Mouse (Mus musculus): ENCODE results near the gene Gm28308. TPM values are rescaled to one million over a fixed set of nuclear protein-coding genes. Genes with fewer than 3 reads are reported as not detected.

Gm28308 gene
- polyA plus RNA-seq (2014; fragmentation: Nextera tagmentation; extraction: Ambion mirVana), result not detected in 2 replicates

GRCm38 (mm10) chr6:52213119-52213986 is at the start of gene Gm28308, which contains the start of gene Hoxa3:
Gm28308 (minus strand) TSS chr6:52213339.
Hoxa3 (minus strand) TSS chr6:52213336.
- WGBS, result 5% methylated on average over 38 of the region's 38 CpGs
- Histone ChIP-seq H3K9ac (ENCODE audit: low read length) (peak within 1 kb of the TSS; percentile 69), H3K36me3 (ENCODE audit: control insufficient read depth, insufficient read depth, low read length) (no peaks in the 10 kb centered on the region), H3K4me1 (replicated peaks; ENCODE audit: control insufficient read depth, insufficient read depth, low read length) (peaks cover 30% of the 10 kb centered on the region), H3K9me3 (ENCODE audit: control insufficient read depth, low read length) (no peaks in the 10 kb centered on the region), H3K4me3 (ENCODE audit: low read depth, low read length) (peak within 1 kb of the TSS; percentile 64), H3K4me2 (ENCODE audit: low read length) (peak within 1 kb of the TSS; percentile 78), H3K27ac (ENCODE audit: low read depth) (peak within 1 kb of the TSS; percentile 87), H3K27me3 (replicated peaks; ENCODE audit: control insufficient read depth, insufficient read depth, low read length) (peaks cover 86% of the 10 kb centered on the region)
- DNase-seq (ENCODE audit: low spot score), result peak; percentile 78
- ATAC-seq (replicated peaks; ENCODE audit: low FRiP score, low TSS enrichment, low read depth), result peak; percentile 36; the same call in 1 of the 2 replicates

GRCm38 (mm10) chr6:52262463-52263320 is 49.6 kb upstream of the Gm28308 start:
- WGBS, result 3% methylated on average over 24 of the region's 24 CpGs
- no peaks in the 10 kb centered on the region for H3K36me3 ChIP-seq (ENCODE audit: control insufficient read depth, insufficient read depth, low read length)
- H3K9me3 ChIP-seq (ENCODE audit: control insufficient read depth, low read length), result no peaks in the 10 kb centered on the region
- peaks cover 11% of the 10 kb centered on the region; the same call in 1 of the 2 replicates for H3K4me1 ChIP-seq (replicated peaks; ENCODE audit: control insufficient read depth, insufficient read depth, low read length)
- H3K9ac ChIP-seq (ENCODE audit: low read length), result no peak overlapping the region
- ATAC-seq (replicated peaks; ENCODE audit: low FRiP score, low TSS enrichment, low read depth) (no peak), DNase-seq (ENCODE audit: low spot score) (peak; percentile 82)
- no peak overlapping the region for H3K4me3 ChIP-seq (ENCODE audit: low read depth, low read length)
- peaks cover 98% of the 10 kb centered on the region for H3K27me3 ChIP-seq (replicated peaks; ENCODE audit: control insufficient read depth, insufficient read depth, low read length)
- H3K4me2 ChIP-seq (ENCODE audit: low read length), result no peak overlapping the region
- no peak overlapping the region for H3K27ac ChIP-seq (ENCODE audit: low read depth)

DNA sequence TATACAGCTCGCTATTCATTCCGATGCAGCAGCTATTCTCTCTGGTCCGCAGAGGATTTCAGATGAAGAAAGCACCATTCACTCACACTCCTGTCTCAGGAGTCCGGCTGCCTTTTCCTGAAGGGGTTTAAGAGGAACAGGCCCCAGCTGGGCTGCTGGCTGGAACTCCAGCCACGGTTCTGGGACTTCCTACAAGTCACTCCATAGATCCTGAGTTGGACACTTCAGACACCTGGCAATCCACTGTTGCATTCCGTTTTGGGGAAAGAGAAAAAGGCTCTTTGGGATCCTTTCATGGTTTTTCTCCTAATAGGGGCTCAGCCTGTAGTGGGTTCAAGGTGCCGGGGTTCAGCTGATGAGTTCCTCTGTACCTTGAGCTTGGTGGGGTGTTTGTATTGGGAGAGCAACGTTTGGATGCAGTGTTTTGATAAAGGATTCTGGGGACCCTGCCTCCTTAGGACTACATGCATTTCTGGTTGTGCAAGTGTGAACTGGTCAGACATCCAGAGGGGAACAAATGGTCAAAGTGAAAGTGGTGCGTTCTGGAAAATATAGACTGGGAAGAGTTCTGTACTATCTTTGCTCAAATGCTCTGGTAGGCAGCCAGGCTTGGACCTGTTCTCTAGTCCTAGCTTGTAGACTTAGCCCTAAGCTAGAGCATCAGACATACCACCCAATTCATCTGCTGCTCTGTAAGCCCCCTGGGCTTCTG is 48.8 kb upstream of the Gm28308 start:
- 3% methylated on average over 9 of the region's 9 CpGs for WGBS
- H3K9ac ChIP-seq (ENCODE audit: low read length), result no peak overlapping the region
- H3K4me1 ChIP-seq (replicated peaks; ENCODE audit: control insufficient read depth, insufficient read depth, low read length), result peaks cover 11% of the 10 kb centered on the region; the same call in 1 of the 2 replicates
- no peaks in the 10 kb centered on the region for H3K9me3 ChIP-seq (ENCODE audit: control insufficient read depth, low read length)
- no peak overlapping the region for H3K27ac ChIP-seq (ENCODE audit: low read depth)
- H3K36me3 ChIP-seq (ENCODE audit: control insufficient read depth, insufficient read depth, low read length), result no peaks in the 10 kb centered on the region
- DNase-seq (ENCODE audit: low spot score) (peak; percentile 80), ATAC-seq (replicated peaks; ENCODE audit: low FRiP score, low TSS enrichment, low read depth) (no peak)
- no peak overlapping the region for H3K4me2 ChIP-seq (ENCODE audit: low read length)
- no peak overlapping the region for H3K4me3 ChIP-seq (ENCODE audit: low read depth, low read length)
- peaks cover 98% of the 10 kb centered on the region for H3K27me3 ChIP-seq (replicated peaks; ENCODE audit: control insufficient read depth, insufficient read depth, low read length)

DNA sequence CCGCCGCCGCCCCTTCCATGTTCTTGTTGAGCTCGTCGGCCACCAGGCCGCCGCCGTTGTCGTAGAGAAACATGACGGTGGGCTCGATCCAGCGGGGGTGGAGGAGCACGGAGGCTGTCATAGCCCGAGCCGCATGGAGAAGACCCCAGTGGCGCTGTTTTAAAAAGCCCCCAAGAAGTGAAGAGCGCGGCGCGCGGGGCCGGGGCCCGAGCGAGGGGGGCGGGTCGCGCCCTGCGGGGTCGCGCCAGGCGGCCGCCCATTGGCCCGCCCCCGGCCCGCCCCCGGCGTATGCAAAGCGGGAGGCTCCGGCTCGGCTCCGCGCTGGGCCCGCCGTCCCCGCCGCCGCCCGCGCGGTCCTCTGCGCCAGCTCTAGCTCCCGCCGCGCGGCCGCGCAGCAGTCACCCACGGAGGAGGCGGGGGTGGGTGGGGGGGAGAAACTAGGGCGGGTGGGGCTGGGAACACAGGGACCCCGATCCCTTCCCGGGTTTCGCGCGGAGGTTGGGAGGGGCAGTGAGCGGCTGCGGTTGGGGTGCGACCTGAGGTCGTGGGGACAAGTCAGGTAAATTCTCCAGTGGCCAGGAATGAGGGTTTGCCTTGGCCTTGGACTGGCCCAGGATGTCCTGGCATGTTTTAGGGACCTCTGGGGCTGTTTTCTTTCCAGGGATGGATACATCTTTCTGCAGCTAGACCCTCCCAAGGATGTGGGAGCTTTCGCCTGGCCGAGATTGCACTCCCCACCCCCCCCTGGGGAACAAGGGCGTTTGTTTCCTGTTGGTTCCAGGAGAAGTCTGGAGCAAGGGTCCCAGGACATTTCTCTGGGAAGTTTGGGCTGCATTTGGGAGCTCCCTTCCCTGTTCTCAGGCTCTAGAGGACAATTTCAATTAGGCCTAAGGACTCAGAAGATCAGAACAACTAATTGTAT is 47.8 kb upstream of the Gm28308 start, which contains the start of gene Hoxa13:
Hoxa13 (minus strand) TSS at position 227 of the 922 bp plus-strand sequence.
- 0% methylated on average over 49 of the region's 72 CpGs for WGBS
- peak; percentile 78 for DNase-seq (ENCODE audit: low spot score)
- peak within 1 kb of the TSS; percentile 38 for H3K4me3 ChIP-seq (ENCODE audit: low read depth, low read length)
- H3K36me3 ChIP-seq (ENCODE audit: control insufficient read depth, insufficient read depth, low read length), result no peaks in the 10 kb centered on the region
- no peak within 1 kb of the TSS for H3K27ac ChIP-seq (ENCODE audit: low read depth)
- H3K27me3 ChIP-seq (replicated peaks; ENCODE audit: control insufficient read depth, insufficient read depth, low read length), result peaks cover 98% of the 10 kb centered on the region
- peak within 1 kb of the TSS; percentile 30 for H3K9ac ChIP-seq (ENCODE audit: low read length)
- peak within 1 kb of the TSS; percentile 63 for H3K4me2 ChIP-seq (ENCODE audit: low read length)
- ATAC-seq (replicated peaks; ENCODE audit: low FRiP score, low TSS enrichment, low read depth), result peak; percentile 75
- no peaks in the 10 kb centered on the region for H3K9me3 ChIP-seq (ENCODE audit: control insufficient read depth, low read length)
- H3K4me1 ChIP-seq (replicated peaks; ENCODE audit: control insufficient read depth, insufficient read depth, low read length), result peaks cover 11% of the 10 kb centered on the region; the same call in 1 of the 2 replicates

DNA sequence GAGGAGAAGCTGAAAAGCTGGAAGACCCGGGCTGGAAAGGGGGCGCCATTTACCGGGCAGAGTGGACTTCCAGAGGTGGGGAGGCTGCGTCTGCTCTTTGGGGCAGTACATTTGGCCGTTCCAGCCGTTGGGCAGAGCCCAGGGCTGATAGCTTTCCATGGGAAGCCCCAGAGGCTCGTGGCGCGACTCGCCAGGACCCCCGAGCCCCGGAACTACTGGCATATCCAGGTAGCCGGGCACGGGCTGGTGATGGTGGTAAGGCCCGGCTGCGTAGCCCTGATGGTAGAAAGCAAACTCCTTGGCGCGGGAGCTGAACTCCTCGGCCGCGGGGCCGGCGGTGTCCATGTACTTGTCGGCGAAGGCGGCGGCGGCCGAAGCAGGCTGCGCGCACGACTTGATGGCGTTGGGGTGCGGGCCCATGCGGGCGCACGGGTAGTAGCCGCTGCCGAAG is 46.7 kb upstream of the Gm28308 start:
- peak; percentile 77 for DNase-seq (ENCODE audit: low spot score)
- WGBS, result under 1% methylated on average over 35 of the region's 39 CpGs
- H3K4me2 ChIP-seq (ENCODE audit: low read length), result peak overlapping the region; percentile 63
- peaks cover 98% of the 10 kb centered on the region for H3K27me3 ChIP-seq (replicated peaks; ENCODE audit: control insufficient read depth, insufficient read depth, low read length)
- no peak overlapping the region for H3K27ac ChIP-seq (ENCODE audit: low read depth)
- peaks cover 11% of the 10 kb centered on the region; the same call in 1 of the 2 replicates for H3K4me1 ChIP-seq (replicated peaks; ENCODE audit: control insufficient read depth, insufficient read depth, low read length)
- no peaks in the 10 kb centered on the region for H3K36me3 ChIP-seq (ENCODE audit: control insufficient read depth, insufficient read depth, low read length)
- H3K9ac ChIP-seq (ENCODE audit: low read length), result peak overlapping the region; percentile 30
- no peak for ATAC-seq (replicated peaks; ENCODE audit: low FRiP score, low TSS enrichment, low read depth)
- no peaks in the 10 kb centered on the region for H3K9me3 ChIP-seq (ENCODE audit: control insufficient read depth, low read length)
- H3K4me3 ChIP-seq (ENCODE audit: low read depth, low read length), result peak overlapping the region; percentile 38

DNA sequence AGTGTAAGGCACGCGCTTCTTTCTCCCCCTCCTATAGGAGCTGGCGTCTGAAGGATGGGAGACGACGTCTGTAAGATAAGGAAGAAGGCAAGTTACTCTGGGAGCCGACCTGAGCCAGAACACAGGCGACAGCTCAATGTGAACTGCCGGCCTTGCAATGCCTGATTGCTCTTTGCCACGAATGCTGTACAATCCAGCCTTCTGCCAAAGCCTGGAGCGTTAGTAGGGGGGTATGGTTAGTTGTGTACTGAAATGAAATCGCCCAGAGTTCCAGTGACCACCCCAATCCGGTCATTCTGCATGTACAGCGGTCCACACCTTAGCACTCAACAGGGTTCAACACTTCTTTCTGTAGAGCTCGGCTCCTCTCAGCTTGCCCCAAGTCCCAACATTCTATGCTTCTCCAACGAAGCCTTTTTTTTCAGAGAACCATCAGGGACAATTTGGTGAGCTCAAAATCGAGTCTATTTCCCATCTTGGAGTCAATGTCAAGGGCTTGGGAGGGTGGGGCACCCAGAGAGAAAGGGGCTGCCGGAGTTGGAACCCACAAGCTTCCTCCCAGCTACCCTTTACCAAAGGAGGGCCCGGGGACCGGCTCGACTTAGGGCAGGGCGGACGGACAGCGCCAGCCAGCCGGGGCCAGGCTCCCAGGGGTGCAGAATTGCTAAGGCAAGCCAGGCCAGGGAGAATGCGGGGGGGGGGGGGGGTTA is 46.1 kb upstream of the Gm28308 start:
- H3K36me3 ChIP-seq (ENCODE audit: control insufficient read depth, insufficient read depth, low read length), result no peaks in the 10 kb centered on the region
- no peak overlapping the region for H3K27ac ChIP-seq (ENCODE audit: low read depth)
- peak; percentile 81 for DNase-seq (ENCODE audit: low spot score)
- 1% methylated on average over 25 of the region's 25 CpGs for WGBS
- peaks cover 11% of the 10 kb centered on the region; the same call in 1 of the 2 replicates for H3K4me1 ChIP-seq (replicated peaks; ENCODE audit: control insufficient read depth, insufficient read depth, low read length)
- H3K4me2 ChIP-seq (ENCODE audit: low read length), result peak overlapping the region; percentile 63
- no peak for ATAC-seq (replicated peaks; ENCODE audit: low FRiP score, low TSS enrichment, low read depth)
- no peaks in the 10 kb centered on the region for H3K9me3 ChIP-seq (ENCODE audit: control insufficient read depth, low read length)
- peak overlapping the region; percentile 38 for H3K4me3 ChIP-seq (ENCODE audit: low read depth, low read length)
- H3K27me3 ChIP-seq (replicated peaks; ENCODE audit: control insufficient read depth, insufficient read depth, low read length), result peaks cover 98% of the 10 kb centered on the region
- peak overlapping the region; percentile 30; the same call in 1 of the 2 replicates for H3K9ac ChIP-seq (ENCODE audit: low read length)

DNA sequence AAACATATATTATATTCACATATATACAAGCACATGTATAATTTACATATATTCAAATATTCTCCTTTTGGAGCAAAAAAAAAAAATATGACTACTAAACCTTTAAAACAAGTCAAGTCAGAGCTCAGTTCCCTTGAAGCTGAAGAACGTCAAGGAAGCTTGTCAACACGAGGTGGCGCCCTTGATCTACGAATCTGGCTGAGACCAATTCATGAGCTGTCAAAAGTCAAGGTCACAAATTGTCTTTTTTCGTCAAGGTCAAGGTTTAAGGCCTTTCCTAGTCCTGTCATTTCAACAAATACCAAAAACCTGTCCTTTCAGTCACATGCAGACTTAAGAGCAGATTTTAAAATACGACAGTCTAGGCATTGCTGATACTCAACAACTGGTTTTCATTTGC is 43.8 kb upstream of the Gm28308 start:
- Histone ChIP-seq H3K27ac (ENCODE audit: low read depth) (no peak overlapping the region), H3K9ac (ENCODE audit: low read length) (no peak overlapping the region), H3K4me2 (ENCODE audit: low read length) (peak overlapping the region; percentile 6; the same call in 1 of the 2 replicates), H3K9me3 (ENCODE audit: control insufficient read depth, low read length) (no peaks in the 10 kb centered on the region), H3K36me3 (ENCODE audit: control insufficient read depth, insufficient read depth, low read length) (no peaks in the 10 kb centered on the region), H3K4me3 (ENCODE audit: low read depth, low read length) (peak overlapping the region; percentile 13; the same call in 1 of the 2 replicates), H3K4me1 (replicated peaks; ENCODE audit: control insufficient read depth, insufficient read depth, low read length) (peaks cover 15% of the 10 kb centered on the region; the same call in 1 of the 2 replicates), H3K27me3 (replicated peaks; ENCODE audit: control insufficient read depth, insufficient read depth, low read length) (peaks cover 97% of the 10 kb centered on the region)
- DNase-seq (ENCODE audit: low spot score) (peak; percentile 94), ATAC-seq (replicated peaks; ENCODE audit: low FRiP score, low TSS enrichment, low read depth) (no peak)
- WGBS, result 0% methylated on average over 6 of the region's 6 CpGs

Data from intestine, embryonic 14.5 days (tissue).